Mouse (Mus musculus) kidney, adult 8-10 months (tissue): ENCODE measurements around the gene Mei1.
"Not testable (repeated sequence)": the region's sequence is repeated elsewhere in the genome, so short reads cannot be mapped to it uniquely, and the experiment has no call there.

ENCODE experiments used
- DNase-seq, 2 experiments: peaks; one replicate each; pipeline ENCODE4 v3.0.0; 2022

Mei1 gene

GRCm38 (mm10) chr15:82086131-82086530 lies 16.3 kb downstream of the Mei1 start:
- DNase-seq = no peak

GRCm38 (mm10) chr15:82087266-82087665 lies 17.5 kb downstream of the Mei1 start:
- no peak for DNase-seq

- no peak for DNase-seq
These were observed 21.3 kb downstream of the Mei1 start for GRCm38 (mm10) chr15:82091061-82091460.

GRCm38 (mm10) chr15:82106953-82107555 lies 37.3 kb downstream of the Mei1 start:
- DNase-seq = peak in 1 of 2 experiments; percentile 53

GRCm38 (mm10) chr15:82120544-82120943 lies 50.7 kb downstream of the Mei1 start:
- DNase-seq = no peak

- DNase-seq = not testable (repeated sequence)
These were observed 56.9 kb downstream of the Mei1 start for GRCm38 (mm10) chr15:82126690-82127089.

GRCm38 (mm10) chr15:82127426-82128374 lies 57.9 kb downstream of the Mei1 start, which contains the start of gene Ccdc134:
Ccdc134 (plus strand) TSS chr15:82127922.
- peak; percentile 94 to 95 for DNase-seq

- no peak for DNase-seq
These were observed 58.6 kb downstream of the Mei1 start for GRCm38 (mm10) chr15:82128398-82128797.

GRCm38 (mm10) chr15:82130599-82130998 lies 60.8 kb downstream of the Mei1 start:
- DNase-seq = no peak

- DNase-seq = no peak
These were observed 65.6 kb downstream of the Mei1 start for GRCm38 (mm10) chr15:82135372-82135771.

GRCm38 (mm10) chr15:82138565-82138964 lies 68.8 kb downstream of the Mei1 start:
- peak in 1 of 2 experiments; percentile 67 for DNase-seq

- peak in 1 of 2 experiments; percentile 30 for DNase-seq
These were observed 69.4 kb downstream of the Mei1 start for GRCm38 (mm10) chr15:82139196-82139595.

GRCm38 (mm10) chr15:82140355-82140754 lies 70.6 kb downstream of the Mei1 start:
- DNase-seq = no peak

GRCm38 (mm10) chr15:82144157-82144556 lies 74.4 kb downstream of the Mei1 start:
- DNase-seq = no peak

- DNase-seq = no peak
These were observed 75.6 kb downstream of the Mei1 start for GRCm38 (mm10) chr15:82145408-82145807.

GRCm38 (mm10) chr15:82145851-82146769 lies 76.3 kb downstream of the Mei1 start:
- DNase-seq = no peak

GRCm38 (mm10) chr15:82146770-82147610 lies 77.2 kb downstream of the Mei1 start, which contains the start of gene Srebf2:
Srebf2 (plus strand) TSS chr15:82147181.
- DNase-seq = peak; percentile 99

GRCm38 (mm10) chr15:82147611-82148111 lies 77.9 kb downstream of the Mei1 start:
- peak in 1 of 2 experiments; percentile 53 for DNase-seq

GRCm38 (mm10) chr15:82148510-82148911 lies 78.7 kb downstream of the Mei1 start:
- no peak for DNase-seq

GRCm38 (mm10) chr15:82150042-82150441 lies 80.2 kb downstream of the Mei1 start:
- no peak for DNase-seq

GRCm38 (mm10) chr15:82151176-82151575 lies 81.4 kb downstream of the Mei1 start:
- no peak for DNase-seq
